Mouse (Mus musculus) gastrocnemius, adult 18-20 months (tissue): ENCODE results near the gene Tmtc1. TPM values are rescaled to one million over a fixed set of nuclear protein-coding genes. Genes with fewer than 3 reads are reported as not detected.

Experiments used
- DNase-seq: peaks from one replicate; pipeline ENCODE4 v3.0.0; 2021; ENCODE audit warnings: low spot score
- total RNA-seq, 2 experiments: library from RNA; stranded (reverse); gene quantifications; 2 replicates each; pipeline ENCODE4 v1.2.3; 2021

Tmtc1 gene
- total RNA-seq, 2 experiments from 2014 or later = 59.2 to 63.1 TPM

- no peak for DNase-seq
These were observed 22.6 kb downstream of the Tmtc1 start for GRCm38 (mm10) chr6:148421577-148421976.

- DNase-seq = no peak
These were observed 23.8 kb downstream of the Tmtc1 start for GRCm38 (mm10) chr6:148420387-148420786.

GRCm38 (mm10) chr6:148416597-148416996, 27.6 kb downstream of the Tmtc1 start:
- DNase-seq = no peak

GRCm38 (mm10) chr6:148413638-148414037, 30.6 kb downstream of the Tmtc1 start:
- no peak for DNase-seq

- no peak for DNase-seq
These were observed 37.2 kb downstream of the Tmtc1 start for GRCm38 (mm10) chr6:148406792-148407490.

GRCm38 (mm10) chr6:148405599-148405998, 38.6 kb downstream of the Tmtc1 start:
- DNase-seq = no peak

GRCm38 (mm10) chr6:148404500-148404899, 39.7 kb downstream of the Tmtc1 start:
- no peak for DNase-seq

GRCm38 (mm10) chr6:148403761-148404160, 40.4 kb downstream of the Tmtc1 start:
- DNase-seq = no peak

GRCm38 (mm10) chr6:148401031-148401430, 43.2 kb downstream of the Tmtc1 start:
- DNase-seq = no peak

GRCm38 (mm10) chr6:148399541-148399940, 44.6 kb downstream of the Tmtc1 start:
- DNase-seq = peak; percentile 60

GRCm38 (mm10) chr6:148398888-148399287, 45.3 kb downstream of the Tmtc1 start:
- no peak for DNase-seq

- DNase-seq = no peak
These were observed 46.9 kb downstream of the Tmtc1 start for GRCm38 (mm10) chr6:148397270-148397669.

GRCm38 (mm10) chr6:148395272-148395671, 48.9 kb downstream of the Tmtc1 start:
- DNase-seq = no peak

GRCm38 (mm10) chr6:148394294-148394693, 49.9 kb downstream of the Tmtc1 start:
- DNase-seq = no peak

GRCm38 (mm10) chr6:148392147-148392546, 52.0 kb downstream of the Tmtc1 start:
- no peak for DNase-seq

- no peak for DNase-seq
These were observed 52.9 kb downstream of the Tmtc1 start for GRCm38 (mm10) chr6:148391286-148391685.

GRCm38 (mm10) chr6:148390630-148391276, 53.4 kb downstream of the Tmtc1 start:
- no peak for DNase-seq

- DNase-seq = no peak
These were observed 56.2 kb downstream of the Tmtc1 start for GRCm38 (mm10) chr6:148387990-148388389.

GRCm38 (mm10) chr6:148384111-148384895, 59.9 kb downstream of the Tmtc1 start:
- DNase-seq = peak; percentile 60

GRCm38 (mm10) chr6:148381163-148381782, 62.9 kb downstream of the Tmtc1 start:
- peak; percentile 36 for DNase-seq

GRCm38 (mm10) chr6:148375618-148376209, 68.5 kb downstream of the Tmtc1 start:
- no peak for DNase-seq
